Mouse (Mus musculus) hindbrain, embryonic 14.5 days (tissue): Measurements from ENCODE around the gene Rad9a. TPM values are rescaled to one million over a fixed set of nuclear protein-coding genes. Genes with fewer than 3 reads are reported as not detected.
A peak's percentile ranks its signal among the peaks of the same experiment; 100 is the strongest.

Source experiments
- ATAC-seq: fragments of 200-750 bp; cut with Nextera tagmentation; 2 replicates; pipeline ENCODE4 v1.8.0; 2017; ENCODE audit warnings: moderate number of reproducible peaks, mild to moderate bottlenecking, moderate TSS enrichment, moderate library complexity; ENCODE audit not compliant: low FRiP score
- DNase-seq: peaks from one replicate; pipeline ENCODE4 v3.0.0-alpha.2; 2015; ENCODE audit warnings: low spot score
- H3K27ac ChIP-seq: fragments of 300-500 bp; sonication (generic); 2 replicates; pipeline ENCODE4 v1.5.1; 2014; ENCODE audit warnings: mild to moderate bottlenecking, moderate library complexity
- H3K27me3 ChIP-seq: fragments of 300-500 bp; sonication (generic); 2 replicates; pipeline ENCODE4 v1.6.1; 2014; ENCODE audit warnings: mild to moderate bottlenecking, low read length, mixed read lengths; ENCODE audit not compliant: control insufficient read depth, insufficient read depth
- H3K36me3 ChIP-seq: fragments of 300-500 bp; sonication (generic); replicated peaks from 2 replicates; pipeline ENCODE4 v1.6.1; 2014; ENCODE audit not compliant: control insufficient read depth, insufficient read depth
- H3K4me1 ChIP-seq: fragments of 300-500 bp; sonication (generic); replicated peaks from 2 replicates; pipeline ENCODE4 v1.6.1; 2014; ENCODE audit warnings: antibody characterized with exemption, low read length, mixed read lengths; ENCODE audit not compliant: control insufficient read depth, insufficient read depth
- H3K4me2 ChIP-seq: fragments of 300-500 bp; sonication (generic); replicated peaks from 2 replicates; pipeline ENCODE4 v1.6.1; 2014; ENCODE audit warnings: mild to moderate bottlenecking, moderate library complexity
- H3K4me3 ChIP-seq: fragments of 300-500 bp; sonication (generic); replicated peaks from 2 replicates; pipeline ENCODE4 v1.5.1; 2014; ENCODE audit warnings: mild to moderate bottlenecking, low read length
- H3K9ac ChIP-seq: fragments of 300-500 bp; sonication (generic); 2 replicates; pipeline ENCODE4 v1.6.1; 2014
- H3K9me3 ChIP-seq: fragments of 300-500 bp; sonication (generic); 2 replicates; pipeline ENCODE4 v1.6.1; 2016; ENCODE audit warnings: low read length; ENCODE audit not compliant: control insufficient read depth
- WGBS: fragments of 180-500 bp; shearing (Covaris S2); extraction: QIAGEN DNeasy Blood & Tissue Kit; methylation state at CpG from one replicate; pipeline ENCODE4 v1.1.7; 2014; 5-methylcytosine and 5-hydroxymethylcytosine counted together
- polyA plus RNA-seq: library from polyadenylated mRNA; unstranded; fragments of >200 nt; fragmentation: Nextera tagmentation; extraction: Ambion mirVana; gene quantifications from 2 replicates; pipeline ENCODE4 v1.2.1, GENCODE M21; 2014

Rad9a gene
- polyA plus RNA-seq, 1 experiment from 2014 or later = 19.4 TPM

GRCm38 (mm10) chr19:4153232-4153654 is 48.2 kb downstream of the Rad9a start, which contains the start of gene Ptprcap:
Gene Ptprcap (plus strand): TSS chr19:4153604.
- ATAC-seq = no peak
- no peak within 1 kb of the TSS for H3K27ac ChIP-seq
- peaks cover 59% of the 10 kb centered on the region for H3K36me3 ChIP-seq
- peaks cover 9% of the 10 kb centered on the region for H3K4me1 ChIP-seq
- 76% methylated on average over 11 of the region's 11 CpGs for WGBS
- no peak within 1 kb of the TSS for H3K4me2 ChIP-seq
- H3K9me3 ChIP-seq = no peaks in the 10 kb centered on the region
- no peak within 1 kb of the TSS for H3K9ac ChIP-seq
- no peaks in the 10 kb centered on the region for H3K27me3 ChIP-seq
- DNase-seq = no peak
- no peak within 1 kb of the TSS for H3K4me3 ChIP-seq

GRCm38 (mm10) chr19:4152445-4153231 is 48.8 kb downstream of the Rad9a start:
- Histone ChIP-seq H3K4me1 (peaks cover 14% of the 10 kb centered on the region), H3K36me3 (peaks cover 53% of the 10 kb centered on the region), H3K9ac (no peak overlapping the region), H3K4me3 (no peak overlapping the region), H3K27me3 (no peaks in the 10 kb centered on the region), H3K9me3 (no peaks in the 10 kb centered on the region), H3K27ac (no peak overlapping the region), H3K4me2 (no peak overlapping the region)
- no peak for DNase-seq
- 85% methylated on average over 8 of the region's 8 CpGs for WGBS
- no peak for ATAC-seq

DNA sequence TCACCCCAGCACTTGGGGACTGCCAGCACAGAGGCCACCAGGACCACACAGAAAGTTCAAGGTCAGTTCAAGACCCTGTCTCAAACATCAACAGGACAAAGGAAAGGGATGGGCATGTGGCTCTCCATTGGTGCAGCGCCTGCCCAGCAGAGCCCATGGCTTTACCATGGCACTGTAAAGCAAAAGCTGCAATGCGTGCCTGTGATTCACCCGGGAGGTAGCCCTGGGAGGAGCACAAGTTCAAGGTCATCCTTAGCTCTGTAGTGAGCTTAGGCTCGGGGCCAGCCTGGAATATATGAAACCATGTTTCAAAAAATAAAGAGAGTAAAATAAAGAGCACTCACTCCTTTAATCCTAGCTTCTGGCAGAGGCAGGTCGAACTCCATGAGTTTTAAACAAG is 49.6 kb downstream of the Rad9a start:
- H3K36me3 ChIP-seq = peaks cover 46% of the 10 kb centered on the region
- no peak for ATAC-seq

DNA sequence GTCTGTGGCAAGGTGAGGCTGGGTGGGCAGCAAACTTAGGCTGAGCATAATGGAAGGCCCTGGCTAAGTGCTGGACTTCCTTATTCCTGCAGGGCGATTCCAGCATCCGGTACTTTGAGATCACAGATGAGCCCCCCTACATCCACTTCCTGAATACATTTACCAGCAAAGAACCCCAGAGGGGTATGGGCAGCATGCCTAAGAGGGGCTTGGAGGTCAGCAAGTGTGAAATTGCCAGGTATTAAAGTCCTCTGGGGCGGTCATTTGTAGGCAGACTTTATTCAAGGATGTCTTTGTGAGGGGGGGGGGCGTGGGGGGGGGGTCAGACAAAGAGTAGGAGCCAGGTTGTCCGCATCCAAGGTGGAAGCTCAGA is 50.0 kb downstream of the Rad9a start:
- ATAC-seq = no peak
- peaks cover 14% of the 10 kb centered on the region for H3K4me1 ChIP-seq
- H3K27ac ChIP-seq = no peak overlapping the region
- DNase-seq = no peak
- WGBS = 90% methylated on average over 4 of the region's 5 CpGs
- H3K36me3 ChIP-seq = peaks cover 42% of the 10 kb centered on the region
- H3K4me2 ChIP-seq = no peak overlapping the region
- H3K9ac ChIP-seq = no peak overlapping the region
- H3K4me3 ChIP-seq = no peak overlapping the region
- H3K27me3 ChIP-seq = no peaks in the 10 kb centered on the region
- no peaks in the 10 kb centered on the region for H3K9me3 ChIP-seq

More for the DNA sequence above, 49.6 kb downstream of the Rad9a start:
- H3K4me3 ChIP-seq = no peak overlapping the region
- WGBS = 89% methylated on average over 5 of the region's 5 CpGs
- no peak for DNase-seq
- peaks cover 14% of the 10 kb centered on the region for H3K4me1 ChIP-seq
- H3K4me2 ChIP-seq = no peak overlapping the region
- no peaks in the 10 kb centered on the region for H3K9me3 ChIP-seq
- H3K27ac ChIP-seq = no peak overlapping the region
- H3K9ac ChIP-seq = no peak overlapping the region
- no peaks in the 10 kb centered on the region for H3K27me3 ChIP-seq

DNA sequence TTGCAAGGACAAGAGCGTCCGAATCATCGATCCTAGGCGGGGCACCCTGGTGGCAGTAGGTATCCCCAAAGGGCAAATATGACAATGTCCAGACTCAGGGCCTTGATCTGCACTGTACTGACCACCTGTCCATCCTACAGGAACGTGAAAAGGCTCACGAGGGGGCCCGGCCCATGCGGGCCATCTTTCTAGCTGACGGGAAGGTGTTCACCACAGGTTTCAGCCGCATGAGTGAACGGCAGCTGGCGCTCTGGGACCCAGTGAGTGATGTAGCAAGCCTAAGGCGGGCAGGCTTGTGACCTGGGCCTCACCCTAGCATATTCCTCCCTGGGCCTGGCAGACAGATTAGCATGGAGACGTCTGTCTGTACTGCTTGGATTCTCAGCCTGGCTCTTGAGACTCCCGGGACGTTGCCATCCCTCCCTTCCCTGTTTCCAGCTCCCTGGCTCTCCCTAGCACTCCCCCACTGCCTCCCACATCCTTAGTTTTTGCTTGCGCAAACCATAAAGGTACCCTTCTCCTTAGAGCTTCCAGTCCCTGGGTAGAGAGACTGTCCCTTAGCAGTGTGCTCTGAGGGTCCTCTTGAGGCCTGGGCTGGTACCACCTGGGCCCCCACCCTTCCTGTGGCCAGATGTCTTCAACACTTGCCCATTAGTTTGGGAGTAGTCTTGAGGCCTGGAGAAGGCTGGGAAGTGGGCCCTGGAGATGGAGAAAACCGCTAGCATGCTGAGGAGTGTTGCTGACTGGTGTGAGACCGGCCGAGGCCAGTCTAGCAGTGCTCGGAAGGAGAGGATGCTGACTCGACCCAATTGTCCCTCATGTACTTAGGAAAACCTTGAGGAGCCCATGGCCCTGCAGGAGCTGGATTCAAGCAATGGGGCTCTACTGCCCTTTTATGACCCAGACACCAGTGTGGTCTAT is 50.6 kb downstream of the Rad9a start:
- no peak overlapping the region for H3K9ac ChIP-seq
- DNase-seq = no peak
- no peak overlapping the region for H3K4me3 ChIP-seq
- H3K4me2 ChIP-seq = no peak overlapping the region
- H3K36me3 ChIP-seq = peaks cover 35% of the 10 kb centered on the region
- no peak for ATAC-seq
- H3K9me3 ChIP-seq = no peaks in the 10 kb centered on the region
- H3K4me1 ChIP-seq = peaks cover 14% of the 10 kb centered on the region
- no peaks in the 10 kb centered on the region for H3K27me3 ChIP-seq
- 90% methylated on average over 22 of the region's 22 CpGs for WGBS
- H3K27ac ChIP-seq = no peak overlapping the region

- H3K9ac ChIP-seq = no peak overlapping the region
- H3K27me3 ChIP-seq = no peaks in the 10 kb centered on the region
- H3K9me3 ChIP-seq = no peaks in the 10 kb centered on the region
- peaks cover 14% of the 10 kb centered on the region for H3K4me1 ChIP-seq
- ATAC-seq (no peak), DNase-seq (no peak)
- peaks cover 31% of the 10 kb centered on the region for H3K36me3 ChIP-seq
- no peak overlapping the region for H3K27ac ChIP-seq
- WGBS = 93% methylated on average over 17 of the region's 17 CpGs
- no peak overlapping the region for H3K4me3 ChIP-seq
- H3K4me2 ChIP-seq = peak overlapping the region; percentile 75
Measured at GRCm38 (mm10) chr19:4149764-4150461, 51.5 kb downstream of the Rad9a start.

DNA sequence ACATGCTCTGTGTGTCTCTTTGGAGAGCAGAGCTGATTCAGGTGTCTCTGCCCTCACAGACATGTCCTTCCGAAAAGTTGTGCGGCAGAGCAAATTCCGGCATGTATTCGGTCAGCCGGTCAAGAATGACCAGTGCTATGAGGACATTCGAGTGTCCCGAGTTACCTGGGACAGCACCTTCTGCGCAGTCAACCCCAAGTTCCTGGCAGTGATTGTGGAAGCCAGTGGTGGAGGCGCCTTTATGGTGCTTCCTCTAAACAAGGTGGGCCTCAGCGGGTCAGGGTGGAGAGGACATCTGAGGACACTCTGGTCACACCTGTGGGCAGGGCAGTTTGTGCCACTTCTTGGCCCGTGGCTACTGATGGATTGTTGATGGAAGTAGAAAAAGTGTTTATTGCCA is 52.2 kb downstream of the Rad9a start:
- peak overlapping the region; percentile 75 for H3K4me2 ChIP-seq
- ATAC-seq (no peak), DNase-seq (no peak)
- H3K4me1 ChIP-seq = peaks cover 14% of the 10 kb centered on the region
- no peaks in the 10 kb centered on the region for H3K9me3 ChIP-seq
- 89% methylated on average over 11 of the region's 11 CpGs for WGBS
- no peaks in the 10 kb centered on the region for H3K27me3 ChIP-seq
- H3K9ac ChIP-seq = peak overlapping the region; percentile 87
- H3K27ac ChIP-seq = no peak overlapping the region
- H3K36me3 ChIP-seq = peaks cover 31% of the 10 kb centered on the region
- H3K4me3 ChIP-seq = peak overlapping the region; percentile 80

DNA sequence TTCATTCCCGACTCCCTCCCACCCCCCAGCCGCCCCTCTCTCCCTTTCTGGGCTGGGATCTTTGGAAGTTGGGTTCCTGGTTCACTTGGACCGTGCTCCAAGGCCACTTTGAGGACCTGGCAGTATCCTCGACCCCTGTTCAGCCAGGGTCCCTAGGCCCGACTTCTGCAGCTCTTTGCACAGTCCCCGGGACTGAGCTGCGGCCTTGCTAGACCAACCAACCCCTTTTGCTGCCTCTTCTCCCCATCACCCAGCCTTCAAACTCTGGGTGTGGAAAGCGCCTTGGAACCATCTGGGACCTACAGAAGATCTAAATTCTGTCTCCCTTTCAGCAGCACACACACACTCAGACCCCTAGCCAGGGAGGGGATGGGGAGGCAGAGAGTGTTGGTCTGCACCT is 52.6 kb downstream of the Rad9a start:
- peaks cover 28% of the 10 kb centered on the region for H3K36me3 ChIP-seq
- ATAC-seq (no peak), DNase-seq (no peak)
- no peaks in the 10 kb centered on the region for H3K27me3 ChIP-seq
- H3K4me3 ChIP-seq = peak overlapping the region; percentile 80
- H3K9ac ChIP-seq = peak overlapping the region; percentile 87
- no peaks in the 10 kb centered on the region for H3K9me3 ChIP-seq
- H3K27ac ChIP-seq = peak overlapping the region; percentile 61
- 2% methylated on average over 8 of the region's 8 CpGs for WGBS
- peak overlapping the region; percentile 75 for H3K4me2 ChIP-seq
- peaks cover 14% of the 10 kb centered on the region for H3K4me1 ChIP-seq

DNA sequence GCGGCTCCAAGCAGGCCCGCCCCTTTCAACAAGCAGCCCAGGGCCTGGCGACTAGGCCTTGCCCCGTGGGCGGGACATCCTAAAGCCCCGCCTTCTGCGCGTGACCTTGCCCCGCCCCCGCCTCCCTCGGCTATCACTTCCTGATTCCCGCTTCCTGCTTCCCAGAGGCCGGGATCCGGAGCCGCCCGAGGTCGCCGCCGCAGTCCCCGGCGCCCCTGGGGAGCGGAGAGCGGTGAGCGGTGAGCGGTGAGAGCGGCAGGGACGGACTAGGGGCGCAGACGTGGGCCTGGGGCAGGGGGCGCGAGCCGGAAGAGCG is 53.0 kb downstream of the Rad9a start, which contains the start of gene Coro1b:
Gene Coro1b, plus strand, starts transcription at position 129 of the 316 bp plus-strand sequence.
- under 1% methylated on average over 30 of the region's 33 CpGs for WGBS
- H3K4me1 ChIP-seq = peaks cover 14% of the 10 kb centered on the region
- no peaks in the 10 kb centered on the region for H3K9me3 ChIP-seq
- peak within 1 kb of the TSS; percentile 87 for H3K9ac ChIP-seq
- peak; percentile 90 for DNase-seq
- peak within 1 kb of the TSS; percentile 80 for H3K4me3 ChIP-seq
- peak within 1 kb of the TSS; percentile 75 for H3K4me2 ChIP-seq
- peaks cover 24% of the 10 kb centered on the region for H3K36me3 ChIP-seq
- peak within 1 kb of the TSS; percentile 61 for H3K27ac ChIP-seq
- H3K27me3 ChIP-seq = no peaks in the 10 kb centered on the region
- ATAC-seq = peak; percentile 92
